Mouse (Mus musculus): ENCODE measurements around the gene Ccnl2. TPM values are rescaled to one million over a fixed set of nuclear protein-coding genes. Genes with fewer than 3 reads are reported as not detected.

The Ccnl2 gene
- polyA plus RNA-seq, 1 experiment from 2014 or later, result 52.5 TPM

- no peaks in the 10 kb centered on the region for H3K27me3 ChIP-seq (ENCODE audit: insufficient read depth, low read length)
- H3K36me3 ChIP-seq (replicated peaks; ENCODE audit: insufficient read depth, low read length), result peaks cover 94% of the 10 kb centered on the region
- H3K4me1 ChIP-seq (ENCODE audit: insufficient read depth), result no peaks in the 10 kb centered on the region
- no peak overlapping the region for H3K4me2 ChIP-seq (ENCODE audit: low read depth, low read length)
- no peak overlapping the region for H3K9ac ChIP-seq (replicated peaks)
- no peak overlapping the region for H3K27ac ChIP-seq (ENCODE audit: low read depth)
- no peaks in the 10 kb centered on the region for H3K9me3 ChIP-seq (ENCODE audit: low read length)
- H3K4me3 ChIP-seq (ENCODE audit: low read depth, low read length), result no peak overlapping the region
- DNase-seq (no peak), ATAC-seq (no peak)
- TF ChIP-seq EP300 (IDR thresholded peaks at IDR 0.05; ENCODE audit: low read depth) (no peak), CTCF (IDR thresholded peaks at IDR 0.05; ENCODE audit: low read depth) (peak; percentile 45; the same call in 1 of the 2 replicates)
- WGBS (ENCODE audit: insufficient replicate concordance), result 75% methylated on average over 7 of the region's 7 CpGs
Measured at GRCm38 (mm10) chr4:155821025-155821424, 8.7 kb downstream of the Ccnl2 start.

GRCm38 (mm10) chr4:155823443-155823842 lies 11.2 kb downstream of the Ccnl2 start:
- WGBS (ENCODE audit: insufficient replicate concordance), result 94% methylated on average over 16 of the region's 16 CpGs
- no peak for ATAC-seq
- Histone ChIP-seq H3K9me3 (ENCODE audit: low read length) (no peaks in the 10 kb centered on the region), H3K4me1 (ENCODE audit: insufficient read depth) (no peaks in the 10 kb centered on the region), H3K4me2 (ENCODE audit: low read depth, low read length) (no peak overlapping the region), H3K27ac (ENCODE audit: low read depth) (no peak overlapping the region), H3K27me3 (ENCODE audit: insufficient read depth, low read length) (no peaks in the 10 kb centered on the region), H3K36me3 (replicated peaks; ENCODE audit: insufficient read depth, low read length) (peaks cover 80% of the 10 kb centered on the region), H3K9ac (replicated peaks) (no peak overlapping the region), H3K4me3 (ENCODE audit: low read depth, low read length) (no peak overlapping the region)
- DNase-seq, result no peak
- TF ChIP-seq EP300 (IDR thresholded peaks at IDR 0.05; ENCODE audit: low read depth) (no peak), CTCF (IDR thresholded peaks at IDR 0.05; ENCODE audit: low read depth) (no peak)

GRCm38 (mm10) chr4:155829866-155830265 lies 17.6 kb downstream of the Ccnl2 start:
- WGBS (ENCODE audit: insufficient replicate concordance), result 90% methylated on average over 4 of the region's 4 CpGs
- Histone ChIP-seq H3K27ac (ENCODE audit: low read depth) (no peak overlapping the region), H3K9me3 (ENCODE audit: low read length) (no peaks in the 10 kb centered on the region), H3K4me3 (ENCODE audit: low read depth, low read length) (no peak overlapping the region), H3K4me1 (ENCODE audit: insufficient read depth) (peaks cover 23% of the 10 kb centered on the region), H3K27me3 (ENCODE audit: insufficient read depth, low read length) (no peaks in the 10 kb centered on the region), H3K4me2 (ENCODE audit: low read depth, low read length) (no peak overlapping the region), H3K9ac (replicated peaks) (no peak overlapping the region), H3K36me3 (replicated peaks; ENCODE audit: insufficient read depth, low read length) (peaks cover 26% of the 10 kb centered on the region)
- ATAC-seq (no peak), DNase-seq (no peak)
- TF ChIP-seq CTCF (IDR thresholded peaks at IDR 0.05; ENCODE audit: low read depth), result no peak

- H3K27ac ChIP-seq (ENCODE audit: low read depth), result no peak overlapping the region; the same call in none of the 2 replicates
- WGBS (ENCODE audit: insufficient replicate concordance), result 50% methylated on average over 8 of the region's 8 CpGs
- H3K9ac ChIP-seq (replicated peaks), result peak overlapping the region; percentile 95; the same call in 1 of the 2 replicates
Measured at GRCm38 (mm10) chr4:155830596-155830995, 18.3 kb downstream of the Ccnl2 start.

GRCm38 (mm10) chr4:155831205-155831766 lies 19.0 kb downstream of the Ccnl2 start, which contains the start of gene Aurkaip1:
Aurkaip1 (plus strand) TSS chr4:155831272.
- ATAC-seq, result peak; percentile 94
- WGBS (ENCODE audit: insufficient replicate concordance), result under 1% methylated on average over 49 of the region's 49 CpGs
- Histone ChIP-seq H3K9ac (replicated peaks) (peak within 1 kb of the TSS; percentile 95), H3K27me3 (ENCODE audit: insufficient read depth, low read length) (no peaks in the 10 kb centered on the region), H3K9me3 (ENCODE audit: low read length) (no peaks in the 10 kb centered on the region), H3K4me3 (ENCODE audit: low read depth, low read length) (peak within 1 kb of the TSS; percentile 98), H3K4me1 (ENCODE audit: insufficient read depth) (peaks cover 23% of the 10 kb centered on the region), H3K36me3 (replicated peaks; ENCODE audit: insufficient read depth, low read length) (peaks cover 17% of the 10 kb centered on the region), H3K27ac (ENCODE audit: low read depth) (peak within 1 kb of the TSS; percentile 91), H3K4me2 (ENCODE audit: low read depth, low read length) (peak within 1 kb of the TSS; percentile 80)
- TF ChIP-seq CTCF (IDR thresholded peaks at IDR 0.05; ENCODE audit: low read depth) (peak; percentile 99), EP300 (IDR thresholded peaks at IDR 0.05; ENCODE audit: low read depth) (peak; percentile 50; the same call in 1 of the 2 replicates)
- peak; percentile 97 for DNase-seq

More at GRCm38 (mm10) chr4:155830596-155830995, 18.3 kb downstream of the Ccnl2 start:
- Histone ChIP-seq H3K27me3 (ENCODE audit: insufficient read depth, low read length) (no peaks in the 10 kb centered on the region), H3K9me3 (ENCODE audit: low read length) (no peaks in the 10 kb centered on the region), H3K36me3 (replicated peaks; ENCODE audit: insufficient read depth, low read length) (peaks cover 19% of the 10 kb centered on the region), H3K4me1 (ENCODE audit: insufficient read depth) (peaks cover 23% of the 10 kb centered on the region), H3K4me2 (ENCODE audit: low read depth, low read length) (peak overlapping the region; percentile 80), H3K4me3 (ENCODE audit: low read depth, low read length) (peak overlapping the region; percentile 98)
- ATAC-seq, result no peak
- DNase-seq, result no peak
- no peak for TF ChIP-seq EP300 (IDR thresholded peaks at IDR 0.05; ENCODE audit: low read depth)
- no peak for TF ChIP-seq CTCF (IDR thresholded peaks at IDR 0.05; ENCODE audit: low read depth)

- H3K4me3 ChIP-seq (ENCODE audit: low read depth, low read length), result peak overlapping the region; percentile 98
- no peak for TF ChIP-seq EP300 (IDR thresholded peaks at IDR 0.05; ENCODE audit: low read depth)
- no peak for TF ChIP-seq CTCF (IDR thresholded peaks at IDR 0.05; ENCODE audit: low read depth)
- no peak for DNase-seq
- peaks cover 12% of the 10 kb centered on the region for H3K36me3 ChIP-seq (replicated peaks; ENCODE audit: insufficient read depth, low read length)
- no peaks in the 10 kb centered on the region for H3K9me3 ChIP-seq (ENCODE audit: low read length)
- H3K4me1 ChIP-seq (ENCODE audit: insufficient read depth), result peaks cover 23% of the 10 kb centered on the region
- peak overlapping the region; percentile 80 for H3K4me2 ChIP-seq (ENCODE audit: low read depth, low read length)
- under 1% methylated on average over 25 of the region's 25 CpGs for WGBS (ENCODE audit: insufficient replicate concordance)
- peak; percentile 16 for ATAC-seq
- no peaks in the 10 kb centered on the region for H3K27me3 ChIP-seq (ENCODE audit: insufficient read depth, low read length)
- peak overlapping the region; percentile 91 for H3K27ac ChIP-seq (ENCODE audit: low read depth)
- H3K9ac ChIP-seq (replicated peaks), result peak overlapping the region; percentile 95
Measured at GRCm38 (mm10) chr4:155831831-155832230, 19.5 kb downstream of the Ccnl2 start.
